Mouse (Mus musculus) cerebellum, adult 2 months (tissue): ENCODE results near the gene 2310011J03Rik. TPM values are rescaled to one million over a fixed set of nuclear protein-coding genes. Genes with fewer than 3 reads are reported as not detected.
A peak's percentile ranks its signal among the peaks of the same experiment; 100 is the strongest.

Source experiments
- DNase-seq, 2 experiments: peaks; one replicate each; pipeline ENCODE4 v3.0.0; 2021
- H3K27ac ChIP-seq: fragments of 200-500 bp; 2 replicates; pipeline ENCODE4 v1.5.1; 2012; ENCODE audit warnings: low read length, control low read depth, inconsistent platforms; ENCODE audit not compliant: insufficient read depth
- H3K27me3 ChIP-seq: fragments of 200-500 bp; 2 replicates; pipeline ENCODE4 v1.6.1; 2012; ENCODE audit warnings: inconsistent platforms, mild to moderate bottlenecking, low read length, moderate library complexity; ENCODE audit not compliant: control insufficient read depth, insufficient read depth
- H3K4me1 ChIP-seq: fragments of 200-500 bp; 2 replicates; pipeline ENCODE4 v1.6.1; 2011; ENCODE audit warnings: low read length; ENCODE audit not compliant: control insufficient read depth, insufficient read depth
- H3K4me3 ChIP-seq: fragments of 200-500 bp; replicated peaks from 2 replicates; pipeline ENCODE3; 2011; ENCODE audit warnings: mild to moderate bottlenecking, low read depth, low read length, control low read depth; ENCODE audit not compliant: insufficient read depth
- CTCF ChIP-seq: fragments of 200-500 bp; IDR thresholded peaks from 2 replicates; pipeline ENCODE4 v1.5.1; 2011; ENCODE audit warnings: low read depth, mild to moderate bottlenecking, control low read depth, low read length, moderate library complexity, borderline replicate concordance; ENCODE audit not compliant: insufficient read depth
- POLR2A ChIP-seq: fragments of 200-500 bp; IDR thresholded peaks from 2 replicates; pipeline ENCODE4 v1.6.1; 2011; ENCODE audit warnings: low read length, control low read depth, borderline replicate concordance; ENCODE audit not compliant: insufficient read depth
- WGBS: fragments of 180-500 bp; shearing (Covaris S2); methylation state at CpG from one replicate; pipeline ENCODE4 v1.1.7; 2018; 5-methylcytosine and 5-hydroxymethylcytosine counted together
- polyA plus RNA-seq: library from polyadenylated mRNA; depleted of rRNA; stranded (reverse); fragments of >200 nt; gene quantifications from 2 replicates; pipeline ENCODE4 v1.2.3, GENCODE M21; 2012

2310011J03Rik gene
- polyA plus RNA-seq, 1 experiment = 51.1 TPM

- H3K4me1 ChIP-seq = peaks cover 20% of the 10 kb centered on the region
- WGBS = 10% methylated on average over 14 of the region's 14 CpGs
- no peak overlapping the region for H3K27ac ChIP-seq
- TF ChIP-seq POLR2A (no peak), CTCF (no peak)
- H3K27me3 ChIP-seq = no peaks in the 10 kb centered on the region
- peak overlapping the region; percentile 91 for H3K4me3 ChIP-seq
- no peak for DNase-seq
Measured at GRCm38 (mm10) chr10:80293325-80293724, 27.0 kb downstream of the 2310011J03Rik start.

- under 1% methylated on average over 72 of the region's 72 CpGs for WGBS
- no peak within 1 kb of the TSS for H3K27ac ChIP-seq
- peak; percentile 94 to 95 for DNase-seq
- TF ChIP-seq CTCF = peak; percentile 42; the same call in 1 of the 2 replicates
- TF ChIP-seq POLR2A = peak; percentile 97
- H3K4me3 ChIP-seq = peak within 1 kb of the TSS; percentile 91
- H3K27me3 ChIP-seq = no peaks in the 10 kb centered on the region
- peaks cover 14% of the 10 kb centered on the region for H3K4me1 ChIP-seq
Measured at GRCm38 (mm10) chr10:80292251-80293146, 27.8 kb downstream of the 2310011J03Rik start, which contains the start of gene Rps15. Gene Rps15, plus strand, starts transcription at chr10:80292453.

- TF ChIP-seq CTCF (no peak), POLR2A (no peak)
- WGBS = 62% methylated on average over 8 of the region's 8 CpGs
- no peaks in the 10 kb centered on the region for H3K27me3 ChIP-seq
- H3K4me1 ChIP-seq = peaks cover 7% of the 10 kb centered on the region
- DNase-seq = no peak
- H3K27ac ChIP-seq = no peak overlapping the region
- H3K4me3 ChIP-seq = no peak overlapping the region
Measured at GRCm38 (mm10) chr10:80288657-80289056, 31.7 kb downstream of the 2310011J03Rik start.

GRCm38 (mm10) chr10:80288097-80288496, 32.2 kb downstream of the 2310011J03Rik start:
- no peaks in the 10 kb centered on the region for H3K27me3 ChIP-seq
- 89% methylated on average over 12 of the region's 12 CpGs for WGBS
- H3K4me1 ChIP-seq = peaks cover 13% of the 10 kb centered on the region
- no peak for DNase-seq
- no peak overlapping the region for H3K4me3 ChIP-seq
- no peak for TF ChIP-seq CTCF
- TF ChIP-seq POLR2A = no peak
- H3K27ac ChIP-seq = no peak overlapping the region

- no peak overlapping the region for H3K27ac ChIP-seq
- no peaks in the 10 kb centered on the region for H3K27me3 ChIP-seq
- peaks cover 35% of the 10 kb centered on the region for H3K4me1 ChIP-seq
- 57% methylated on average over 15 of the region's 15 CpGs for WGBS
- TF ChIP-seq POLR2A = no peak
- TF ChIP-seq CTCF = no peak
- H3K4me3 ChIP-seq = no peak overlapping the region
- no peak for DNase-seq
Measured at GRCm38 (mm10) chr10:80285222-80286070, 34.9 kb downstream of the 2310011J03Rik start.

GRCm38 (mm10) chr10:80282481-80283441, 37.6 kb downstream of the 2310011J03Rik start:
- TF ChIP-seq POLR2A = no peak
- TF ChIP-seq CTCF = no peak
- Histone ChIP-seq H3K4me3 (no peak overlapping the region), H3K27ac (peak overlapping the region; percentile 78), H3K27me3 (no peaks in the 10 kb centered on the region), H3K4me1 (peaks cover 35% of the 10 kb centered on the region)
- WGBS = 67% methylated on average over 20 of the region's 20 CpGs
- no peak for DNase-seq
